Mouse (Mus musculus): ENCODE data around the gene Ruvbl1. TPM values are rescaled to one million over a fixed set of nuclear protein-coding genes. Genes with fewer than 3 reads are reported as not detected.

The Ruvbl1 gene
- polyA plus RNA-seq, 1 experiment from 2014 or later, result 75.7 TPM

Other genes starting within 250 kb of the Ruvbl1 start
- not detected in 2 replicates for gene Dnajb8, start 243.1 kb upstream of the Ruvbl1 start, polyA plus RNA-seq (2016; fragmentation: Nextera tagmentation; extraction: Ambion mirVana)
- gene Eefsec, start 18.9 kb upstream of the Ruvbl1 start, polyA plus RNA-seq (2016; fragmentation: Nextera tagmentation; extraction: Ambion mirVana), result 18.5 and 20.5 TPM in 2 replicates
- 206 and 209 TPM in 2 replicates for gene Sec61a1, start 53.5 kb downstream of the Ruvbl1 start, polyA plus RNA-seq (2016; fragmentation: Nextera tagmentation; extraction: Ambion mirVana)
- 11.3 and 13.6 TPM in 2 replicates for gene Kbtbd12, start 172.5 kb downstream of the Ruvbl1 start, polyA plus RNA-seq (2016; fragmentation: Nextera tagmentation; extraction: Ambion mirVana)

All from heart, embryonic 12.5 days (tissue).